Mouse (Mus musculus) heart, postnatal 10 days (tissue): ENCODE data around the gene Ptgs1. TPM values are rescaled to one million over a fixed set of nuclear protein-coding genes. Genes with fewer than 3 reads are reported as not detected.

ENCODE experiments used
- total RNA-seq, 2 experiments: library from RNA; stranded (reverse); gene quantifications; 2 replicates each; pipeline ENCODE4 v1.2.3; 2021

The Ptgs1 gene
- total RNA-seq, 2 experiments from 2014 or later, result 15.5 to 16.0 TPM

Other genes starting within 250 kb of the Ptgs1 start
- 100 to 1,000 TPM; 550 to 581 TPM for gene Ndufa8, start 181.0 kb upstream of the Ptgs1 start, total RNA-seq
- not detected for gene Morn5, start 181.0 kb upstream of the Ptgs1 start, total RNA-seq
- 10 to 100 TPM; 10.1 to 10.3 TPM for gene Lhx6, start 125.0 kb upstream of the Ptgs1 start, total RNA-seq
- gene Mrrf, start 94.0 kb upstream of the Ptgs1 start, total RNA-seq, result 10 to 100 TPM; 40.2 to 40.6 TPM
- 10 to 100 TPM; 41.7 TPM for gene Rbm18, start 93.7 kb upstream of the Ptgs1 start, total RNA-seq
- gene Olfr338, start 143.1 kb downstream of the Ptgs1 start, total RNA-seq, result not detected
- not detected for gene Olfr339, start 188.5 kb downstream of the Ptgs1 start, total RNA-seq
- gene Olfr340, start 222.2 kb downstream of the Ptgs1 start, total RNA-seq, result not detected